Mouse (Mus musculus) liver, adult (tissue): ENCODE results near the gene Ccdc122.

Experiments used
- GATA4 ChIP-seq: IDR thresholded peaks from 2 replicates; pipeline ENCODE4 v1.6.1; 2014; ENCODE audit warnings: mild to moderate bottlenecking, low read length; ENCODE audit not compliant: insufficient replicate concordance

Gene Ccdc122

DNA sequence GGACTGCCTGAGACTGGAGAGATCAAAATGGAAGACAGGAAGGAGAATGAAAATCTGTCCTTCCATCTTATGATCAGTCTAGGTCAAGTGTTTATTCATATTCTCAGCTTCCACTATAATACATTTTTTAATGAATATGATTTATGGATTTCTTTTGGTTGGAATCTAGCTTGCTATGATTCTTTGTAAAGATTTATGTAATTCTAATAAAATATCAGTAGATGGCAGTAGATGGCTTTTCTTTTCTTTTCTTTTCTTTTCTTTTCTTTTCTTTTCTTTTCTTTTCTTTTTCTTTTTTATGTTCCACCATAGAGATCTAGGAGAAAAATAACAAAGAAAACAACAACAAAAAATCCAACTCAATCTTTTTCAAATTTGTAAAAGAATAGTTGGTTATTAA lies 16.7 kb downstream of the Ccdc122 start:
- TF ChIP-seq GATA4: no peak

GRCm38 (mm10) chr14:77069361-77069760 lies 32.8 kb downstream of the Ccdc122 start:
- TF ChIP-seq GATA4: no peak

DNA sequence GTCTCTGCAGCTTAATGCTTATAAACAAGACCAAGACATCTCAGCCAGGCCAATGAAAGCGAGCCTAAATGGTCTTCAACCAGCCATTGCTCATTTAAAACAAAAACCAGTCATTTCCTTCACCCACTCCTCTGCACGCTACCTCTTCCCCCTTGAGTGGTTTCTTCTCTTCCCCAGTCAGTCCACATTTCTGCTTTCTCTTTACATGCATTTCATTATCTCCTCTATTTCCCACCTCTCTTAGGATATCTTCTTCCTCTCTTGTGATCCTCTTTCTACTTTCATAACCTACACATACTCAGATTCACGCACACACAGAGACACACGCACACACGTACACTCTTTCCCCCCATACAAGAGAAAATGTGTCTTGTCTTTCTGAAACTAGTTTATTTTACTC lies 44.7 kb downstream of the Ccdc122 start:
- TF ChIP-seq GATA4: no peak

DNA sequence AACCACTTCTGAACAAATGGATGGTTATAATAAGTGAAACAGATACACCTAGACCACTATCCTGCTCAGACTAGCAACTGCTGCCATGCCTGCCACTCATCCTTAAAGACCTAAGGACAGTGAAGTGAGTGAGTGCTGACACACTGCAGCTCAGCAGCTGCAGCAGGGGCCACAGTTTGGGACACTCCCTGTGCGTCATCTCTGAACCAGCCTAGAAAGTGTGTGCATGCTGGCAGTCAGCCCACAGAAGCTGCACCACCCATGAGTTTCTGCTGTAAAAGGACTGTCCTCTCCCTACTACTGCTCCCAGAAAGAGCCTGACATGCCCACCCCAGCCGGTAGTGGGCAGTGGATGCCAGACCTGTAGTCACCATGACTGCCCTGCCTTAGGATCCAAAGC lies 63.7 kb downstream of the Ccdc122 start:
- TF ChIP-seq GATA4: no peak

DNA sequence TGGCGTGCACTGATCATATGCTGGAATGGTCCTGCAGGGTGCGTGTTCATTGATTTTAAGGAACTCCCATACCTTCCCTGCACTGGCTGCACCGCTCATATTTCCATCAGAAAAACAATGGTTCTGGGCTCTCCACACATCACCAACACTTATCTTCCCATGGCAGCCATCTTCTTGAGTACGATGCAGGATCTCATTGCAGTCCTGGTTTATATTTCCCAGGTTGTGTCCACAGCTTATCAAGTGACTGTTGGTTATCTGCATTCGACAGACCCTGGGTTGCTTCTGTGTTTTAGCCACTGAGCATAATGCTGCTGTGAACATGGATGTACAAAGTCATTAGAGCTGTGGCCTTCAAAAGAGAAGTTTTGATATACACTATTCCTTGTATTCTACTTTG lies 94.0 kb downstream of the Ccdc122 start:
- no peak for TF ChIP-seq GATA4

DNA sequence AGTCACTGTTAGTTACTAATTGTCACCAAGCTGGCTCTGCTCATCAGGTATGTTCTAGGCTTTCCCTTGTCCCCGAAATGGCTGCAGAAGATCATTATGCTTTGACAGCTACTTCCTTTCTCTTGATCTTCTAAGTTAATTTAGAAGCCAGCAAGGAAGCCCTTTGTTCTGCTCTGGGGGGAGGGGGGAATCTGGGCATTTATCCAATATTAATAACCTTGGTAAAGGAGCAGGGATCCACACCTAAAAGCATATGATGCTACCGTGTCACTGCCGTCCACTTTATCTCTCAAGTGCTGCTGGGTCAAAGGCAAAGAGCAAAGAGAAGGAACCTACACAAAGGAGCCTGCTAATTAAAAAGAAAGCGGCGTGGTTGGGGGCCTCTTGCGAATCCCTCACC lies 100.4 kb downstream of the Ccdc122 start:
- TF ChIP-seq GATA4: no peak

DNA sequence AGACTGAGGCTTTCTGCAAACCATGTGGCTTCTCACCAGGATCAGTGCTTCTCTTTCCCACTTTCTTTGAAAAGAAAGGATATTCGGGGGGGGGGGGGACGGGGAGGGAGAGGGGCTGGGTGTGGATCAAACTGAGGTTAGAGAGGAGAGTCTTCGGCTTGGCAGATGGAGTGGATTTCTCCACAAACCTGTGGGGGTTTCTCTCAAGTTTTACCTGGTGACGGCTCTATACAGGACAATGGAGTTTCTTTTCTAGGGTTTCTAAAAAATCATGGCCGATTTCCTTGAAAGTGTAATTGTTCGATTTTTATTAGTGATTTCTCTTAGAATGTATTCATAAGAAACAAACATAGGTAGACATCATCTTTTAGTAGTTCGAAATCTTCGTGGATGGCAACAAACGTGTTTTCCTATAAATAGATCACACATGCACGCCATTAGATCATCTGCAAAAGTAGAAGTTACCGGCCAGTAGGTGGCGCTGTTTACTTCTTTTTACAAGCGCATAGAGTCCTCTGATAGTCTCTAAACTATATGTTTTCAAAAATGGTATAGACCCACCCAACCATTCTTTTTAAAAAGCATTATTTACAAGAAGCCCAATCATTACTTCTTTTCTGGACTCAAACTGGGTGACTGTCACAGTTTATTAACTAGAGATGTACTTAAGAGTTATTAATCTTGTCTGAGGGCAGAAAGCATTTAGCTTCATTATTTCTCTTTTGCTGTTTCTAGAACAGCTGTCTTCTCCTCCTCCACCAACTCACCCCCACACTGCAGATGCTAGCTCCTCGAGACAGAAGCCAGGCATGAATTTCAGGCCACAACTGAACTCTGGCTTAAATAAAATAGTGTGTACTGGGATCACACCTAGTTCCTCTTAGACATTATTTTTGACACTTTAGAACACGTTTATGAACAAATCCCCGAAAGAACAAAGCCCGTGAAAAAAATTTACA lies 105.0 kb downstream of the Ccdc122 start:
- TF ChIP-seq GATA4: no peak

GRCm38 (mm10) chr14:77145103-77145502 lies 108.5 kb downstream of the Ccdc122 start:
- TF ChIP-seq GATA4: no peak

- TF ChIP-seq GATA4: no peak
These were observed 111.1 kb downstream of the Ccdc122 start for GRCm38 (mm10) chr14:77147635-77148034.

DNA sequence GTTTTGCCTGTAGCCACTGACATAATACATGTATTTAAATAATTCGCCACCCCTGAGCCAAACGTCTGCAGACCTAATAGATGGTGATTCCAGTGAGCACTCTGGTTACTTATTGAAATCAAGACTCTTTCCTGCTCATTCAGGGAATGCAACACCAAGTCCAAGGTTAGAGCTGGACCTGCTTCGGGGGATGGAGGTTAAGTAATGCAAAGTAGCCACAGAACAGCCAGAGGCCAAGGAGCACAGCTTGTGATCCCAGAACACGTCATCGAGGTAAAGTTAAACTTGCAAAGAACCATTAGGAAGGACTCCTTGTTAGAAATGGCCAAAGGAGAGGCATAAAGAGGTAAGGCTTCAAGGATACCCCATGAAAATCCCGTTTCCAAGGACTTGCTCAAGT lies 114.0 kb downstream of the Ccdc122 start:
- TF ChIP-seq GATA4: no peak

- TF ChIP-seq GATA4: no peak
These were observed 114.9 kb downstream of the Ccdc122 start for GRCm38 (mm10) chr14:77151431-77151830.

DNA sequence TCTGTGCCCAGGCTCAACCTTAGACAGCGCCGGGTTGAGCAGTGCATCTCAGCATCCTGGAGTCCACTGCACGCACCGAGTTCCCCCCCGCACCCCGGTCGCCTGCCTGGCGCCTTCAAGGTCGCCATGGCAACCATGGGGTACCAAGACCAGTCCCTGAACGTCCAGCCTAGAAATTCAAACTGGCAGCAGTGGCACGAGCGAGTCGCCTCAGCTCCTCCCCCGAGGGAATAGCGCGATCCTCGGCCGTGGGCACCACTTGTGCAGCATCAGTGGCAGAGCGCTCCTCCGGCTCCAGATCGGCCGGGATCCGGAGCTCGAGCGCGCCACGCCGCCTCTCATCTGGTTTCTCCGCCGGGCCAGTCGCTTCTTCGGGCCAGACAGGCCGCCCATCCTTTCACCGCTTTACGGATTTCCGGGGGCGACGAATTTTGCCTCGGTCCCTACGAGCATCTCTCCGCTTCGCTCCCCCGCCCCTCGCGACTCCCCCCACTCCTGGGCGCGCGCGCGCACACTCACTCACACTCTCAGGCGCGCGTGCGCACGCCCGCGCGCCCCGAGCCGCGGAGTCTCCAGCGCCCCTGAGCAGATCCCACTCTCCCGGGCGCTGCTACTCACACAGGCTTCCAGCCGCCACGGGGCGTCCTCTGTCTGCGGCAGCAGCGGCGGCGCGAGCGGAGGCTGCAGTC lies 119.8 kb downstream of the Ccdc122 start, which contains the start of gene Enox1:
Gene Enox1 (plus strand): TSS at position 542 of the 689 bp plus-strand sequence.
- no peak for TF ChIP-seq GATA4

DNA sequence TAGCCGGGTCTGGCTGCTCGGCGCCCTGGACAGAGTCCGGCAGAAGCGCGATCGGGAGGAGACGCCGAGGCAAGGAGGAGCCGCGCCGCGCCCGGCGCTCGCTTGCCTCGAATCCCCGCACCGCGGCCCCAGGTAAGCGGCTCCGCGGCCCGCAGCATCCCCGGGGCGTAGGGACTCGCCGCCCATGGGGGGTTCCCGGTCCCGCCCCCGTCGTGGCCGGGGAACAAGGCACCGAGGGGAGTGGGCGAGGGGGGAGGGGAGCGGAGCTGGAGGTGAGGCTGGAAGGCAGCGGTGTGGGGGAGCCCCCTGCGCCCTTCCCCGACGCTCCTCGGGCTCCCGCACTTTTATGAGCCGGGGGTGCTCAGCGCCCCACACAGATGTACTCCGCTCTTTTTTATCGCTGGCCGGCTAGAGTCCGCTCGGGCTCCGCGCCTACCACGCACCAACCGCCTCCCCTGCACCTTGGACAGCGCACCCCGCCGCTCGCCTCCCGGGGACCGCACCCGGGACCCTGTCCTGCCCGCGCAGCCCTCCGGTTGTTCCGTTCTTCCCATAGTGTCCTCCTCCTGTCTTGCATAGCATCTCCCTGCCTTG lies 120.4 kb downstream of the Ccdc122 start:
- TF ChIP-seq GATA4: no peak

GRCm38 (mm10) chr14:77157505-77157911 lies 120.9 kb downstream of the Ccdc122 start:
- no peak for TF ChIP-seq GATA4

DNA sequence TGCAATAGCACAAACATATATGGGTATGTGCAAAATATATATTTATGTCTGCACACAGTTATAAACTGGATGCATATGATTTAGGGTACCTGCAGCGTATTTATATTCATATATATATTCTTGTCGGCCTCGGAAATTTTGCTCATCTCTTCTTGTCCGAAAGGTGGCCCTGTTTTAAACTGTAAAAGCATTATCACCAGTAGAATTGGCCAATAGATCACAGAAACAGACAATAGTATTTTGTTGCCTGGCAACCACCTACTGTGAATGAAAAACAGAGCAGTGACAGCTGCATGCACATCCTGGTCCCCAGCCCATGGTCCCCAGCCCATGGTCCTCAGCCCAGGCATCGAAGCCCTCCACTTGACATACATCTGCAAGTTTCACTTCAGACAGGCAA lies 122.8 kb downstream of the Ccdc122 start:
- TF ChIP-seq GATA4: no peak
